Mouse (Mus musculus): ENCODE results near the gene Ralgps1. TPM values are rescaled to one million over a fixed set of nuclear protein-coding genes. Genes with fewer than 3 reads are reported as not detected.

Ralgps1 gene
- total and polyA plus RNA-seq, 3 experiments, result 0.89 to 2.6 TPM; not detected in 1

DNA sequence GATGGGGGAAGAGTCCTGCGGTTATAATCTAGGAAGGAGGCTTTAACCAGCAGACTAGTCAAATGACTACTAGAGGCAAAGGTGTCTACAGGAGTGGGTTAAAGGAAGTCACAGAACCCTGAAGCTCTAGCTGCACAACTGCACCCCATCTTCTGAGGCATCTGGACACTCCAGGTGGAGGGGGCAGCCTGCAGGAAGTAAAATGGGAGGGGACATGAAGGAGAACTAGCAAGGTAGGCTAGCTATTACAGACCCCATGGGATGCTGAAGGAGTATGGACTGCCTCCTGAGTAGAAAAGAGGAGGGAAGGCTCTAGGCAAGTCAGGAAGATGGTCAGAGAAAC, 55.3 kb downstream of the Ralgps1 start:
- no peak overlapping the region for H3K27ac ChIP-seq (ENCODE audit: control insufficient read depth, low read depth, low read length)
- no peak overlapping the region for H3K9ac ChIP-seq (ENCODE audit: control insufficient read depth, low read depth, low read length, poor library complexity, severe bottlenecking)
- H3K9me3 ChIP-seq (replicated peaks; ENCODE audit: insufficient read depth, low read length), result no peaks in the 10 kb centered on the region
- H3K27me3 ChIP-seq (ENCODE audit: control insufficient read depth in 1 of 2, insufficient read depth in 2 of 2, low read length in 2 of 2), result no peaks in the 10 kb centered on the region
- H3K4me3 ChIP-seq (ENCODE audit: control insufficient read depth in 1 of 2, insufficient read depth in 1 of 2, low read depth in 2 of 2, low read length in 2 of 2), result no peak overlapping the region
- DNase-seq (ENCODE audit: low read depth, low spot score), result no peak
- H3K79me2 ChIP-seq (ENCODE audit: control insufficient read depth, insufficient read depth, low read length, poor library complexity), result no peaks in the 10 kb centered on the region
- TF ChIP-seq EP300 (IDR thresholded peaks at IDR 0.05; ENCODE audit: low read depth in 1 of 2, low read length in 2 of 2), result no peak
- H3K4me1 ChIP-seq (ENCODE audit: control insufficient read depth in 1 of 2, insufficient read depth in 2 of 2, low read length in 2 of 2), result 0 out of 4 replicates have a peak, but pooled peaks cover 0 to 5% of the 10 kb centered on the region in 2 experiments
- H3K36me3 ChIP-seq (ENCODE audit: control insufficient read depth in 1 of 2, insufficient read depth in 2 of 2, low read length in 2 of 2), result 0 out of 4 replicates have a peak, but pooled peaks cover 0 to 3% of the 10 kb centered on the region in 2 experiments

GRCm38 (mm10) chr2:33315233-33316062, 55.8 kb downstream of the Ralgps1 start:
- Histone ChIP-seq H3K27ac (ENCODE audit: control insufficient read depth, low read depth, low read length) (no peak overlapping the region), H3K9me3 (replicated peaks; ENCODE audit: insufficient read depth, low read length) (no peaks in the 10 kb centered on the region), H3K27me3 (ENCODE audit: control insufficient read depth in 1 of 2, insufficient read depth in 2 of 2, low read length in 2 of 2) (no peaks in the 10 kb centered on the region), H3K4me3 (ENCODE audit: control insufficient read depth in 1 of 2, insufficient read depth in 1 of 2, low read depth in 2 of 2, low read length in 2 of 2) (no peak overlapping the region), H3K9ac (ENCODE audit: control insufficient read depth, low read depth, low read length, poor library complexity, severe bottlenecking) (no peak overlapping the region), H3K4me1 (ENCODE audit: control insufficient read depth in 1 of 2, insufficient read depth in 2 of 2, low read length in 2 of 2) (0 out of 4 replicates have a peak, but pooled peaks cover 0 to 5% of the 10 kb centered on the region in 2 experiments), H3K79me2 (ENCODE audit: control insufficient read depth, insufficient read depth, low read length, poor library complexity) (no peaks in the 10 kb centered on the region), H3K36me3 (ENCODE audit: control insufficient read depth in 1 of 2, insufficient read depth in 2 of 2, low read length in 2 of 2) (0 out of 4 replicates have a peak, but pooled peaks cover 0 to 3% of the 10 kb centered on the region in 2 experiments)
- TF ChIP-seq HCFC1 (IDR thresholded peaks at IDR 0.05; ENCODE audit: low read depth, low read length), result no peak
- TF ChIP-seq RAD21 (IDR thresholded peaks at IDR 0.05; ENCODE audit: low read depth, low read length), result no peak
- TF ChIP-seq MXI1 (IDR thresholded peaks at IDR 0.05; ENCODE audit: low read depth, low read length), result no peak
- no peak for TF ChIP-seq GABPA (IDR thresholded peaks at IDR 0.05; ENCODE audit: low read depth, low read length)
- TF ChIP-seq JUND (IDR thresholded peaks at IDR 0.05; ENCODE audit: low read depth, low read length), result no peak
- TF ChIP-seq POLR2A (IDR thresholded peaks at IDR 0.05; ENCODE audit: control insufficient read depth in 1 of 2, insufficient read depth in 1 of 2, low read depth in 1 of 2, low read length in 2 of 2, poor library complexity in 1 of 2), result no peak
- TF ChIP-seq MAZ (IDR thresholded peaks at IDR 0.05; ENCODE audit: low read depth, low read length), result no peak
- no peak for TF ChIP-seq SIN3A (IDR thresholded peaks at IDR 0.05; ENCODE audit: low read length)
- peak; percentile 52 for DNase-seq (ENCODE audit: low read depth, low spot score)

DNA sequence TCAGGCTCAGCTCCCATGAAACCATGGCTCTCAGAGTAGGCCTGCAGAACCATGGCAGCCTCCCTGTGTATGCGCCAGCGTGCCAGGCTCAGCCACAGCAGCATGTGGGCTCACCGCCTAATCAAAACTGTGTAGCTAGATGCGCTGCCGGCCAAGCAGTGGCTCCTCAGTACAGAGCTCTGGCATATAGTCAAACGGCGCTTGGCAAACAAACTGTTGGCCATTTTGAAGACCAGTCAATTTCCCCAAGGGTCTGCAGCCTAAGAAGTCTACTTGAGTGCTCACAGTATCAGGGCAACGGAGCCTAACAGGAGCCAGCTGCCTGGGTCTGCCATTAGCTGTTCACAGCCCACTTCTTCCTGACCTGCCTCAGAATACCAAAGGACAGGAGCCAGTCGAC, 61.9 kb downstream of the Ralgps1 start:
- Histone ChIP-seq H3K4me1 (ENCODE audit: control insufficient read depth in 1 of 2, insufficient read depth in 2 of 2, low read length in 2 of 2) (no peaks in the 10 kb centered on the region), H3K4me3 (ENCODE audit: control insufficient read depth in 1 of 2, insufficient read depth in 1 of 2, low read depth in 2 of 2, low read length in 2 of 2) (no peak overlapping the region), H3K9ac (ENCODE audit: control insufficient read depth, low read depth, low read length, poor library complexity, severe bottlenecking) (no peak overlapping the region), H3K27me3 (ENCODE audit: control insufficient read depth in 1 of 2, insufficient read depth in 2 of 2, low read length in 2 of 2) (no peaks in the 10 kb centered on the region), H3K9me3 (replicated peaks; ENCODE audit: insufficient read depth, low read length) (no peaks in the 10 kb centered on the region), H3K79me2 (ENCODE audit: control insufficient read depth, insufficient read depth, low read length, poor library complexity) (no peaks in the 10 kb centered on the region), H3K36me3 (ENCODE audit: control insufficient read depth in 1 of 2, insufficient read depth in 2 of 2, low read length in 2 of 2) (no peaks in the 10 kb centered on the region), H3K27ac (ENCODE audit: control insufficient read depth, low read depth, low read length) (no peak overlapping the region)
- DNase-seq (ENCODE audit: low read depth, low spot score), result no peak
- TF ChIP-seq E2F4 (IDR thresholded peaks at IDR 0.05; ENCODE audit: borderline replicate concordance, low read depth, low read length), result no peak
- no peak for TF ChIP-seq ZNF384 (IDR thresholded peaks at IDR 0.05; ENCODE audit: low read depth, low read length)
- no peak for TF ChIP-seq JUND (IDR thresholded peaks at IDR 0.05; ENCODE audit: low read depth, low read length)
- TF ChIP-seq ETS1 (IDR thresholded peaks at IDR 0.05; ENCODE audit: low read depth, low read length), result no peak
- no peak for TF ChIP-seq USF1 (IDR thresholded peaks at IDR 0.05; ENCODE audit: low read depth, low read length)
- TF ChIP-seq NELFE (IDR thresholded peaks at IDR 0.05; ENCODE audit: low read depth, low read length), result no peak

All from MEL (cell line).